Mouse (Mus musculus) heart, adult 2 months (tissue): ENCODE results near the gene Aanat. TPM values are rescaled to one million over a fixed set of nuclear protein-coding genes. Genes with fewer than 3 reads are reported as not detected.

ENCODE experiments used
- DNase-seq, 2 experiments: peaks; one replicate each; pipeline ENCODE4 v3.0.0; 2021
- H3K27ac ChIP-seq: fragments of 200-600 bp; 2 replicates; pipeline ENCODE4 v1.8.1; 2022
- H3K27me3 ChIP-seq: fragments of 200-500 bp; 2 replicates; pipeline ENCODE4 v1.6.1; 2012; ENCODE audit warnings: mild to moderate bottlenecking, low read length, inconsistent platforms, mixed read lengths; ENCODE audit not compliant: control insufficient read depth, insufficient read depth
- H3K36me3 ChIP-seq: fragments of 200-500 bp; 2 replicates; pipeline ENCODE4 v1.6.1; 2012; ENCODE audit warnings: low read length, inconsistent platforms; ENCODE audit not compliant: control insufficient read depth, insufficient read depth
- H3K4me1 ChIP-seq: fragments of 200-500 bp; 2 replicates; pipeline ENCODE4 v1.6.1; 2011; ENCODE audit warnings: low read length; ENCODE audit not compliant: control insufficient read depth, insufficient read depth
- H3K4me3 ChIP-seq: fragments of 200-600 bp; 2 replicates; pipeline ENCODE4 v1.8.1; 2022
- H3K79me2 ChIP-seq: fragments of 200-500 bp; replicated peaks from 2 replicates; pipeline ENCODE4 v1.6.1; 2012; ENCODE audit warnings: mild to moderate bottlenecking, inconsistent platforms, low read length, moderate library complexity, mixed read lengths; ENCODE audit not compliant: control insufficient read depth, insufficient read depth
- H3K9ac ChIP-seq: fragments of 200-500 bp; 2 replicates; pipeline ENCODE4 v1.6.1; 2012; ENCODE audit warnings: low read depth, mild to moderate bottlenecking, control low read depth, inconsistent platforms, low read length, mixed read lengths
- CTCF ChIP-seq: fragments of 200-600 bp; IDR thresholded peaks from 2 replicates; pipeline ENCODE4 v1.8.1; 2022; ENCODE audit warnings: antibody characterized with exemption, mild to moderate bottlenecking, moderate library complexity
- EP300 ChIP-seq: fragments of 200-500 bp; IDR thresholded peaks from 2 replicates; pipeline ENCODE4 v1.6.1; 2011; ENCODE audit warnings: low read depth, low read length, control low read depth; ENCODE audit not compliant: insufficient read depth
- POLR2A ChIP-seq: fragments of 200-500 bp; IDR thresholded peaks from 2 replicates; pipeline ENCODE4 v1.6.1; 2011; ENCODE audit warnings: mild to moderate bottlenecking, low read depth, low read length, control low read depth; ENCODE audit not compliant: insufficient read depth
- WGBS: fragments of 180-500 bp; shearing (Covaris S2); methylation state at CpG from one replicate; pipeline ENCODE4 v1.1.7; 2018; 5-methylcytosine and 5-hydroxymethylcytosine counted together
- intact Hi-C: fragments of 180-260 bp; cut with DNase I; formaldehyde crosslinking; loops from one replicate; pipeline ENCODE4 v1.15.1; 2025
- polyA plus RNA-seq: library from polyadenylated mRNA; depleted of rRNA; stranded (reverse); fragments of >200 nt; gene quantifications from 2 replicates; pipeline ENCODE4 v1.2.3, GENCODE M21; 2012
- total RNA-seq, 2 experiments: library from RNA; stranded (reverse); gene quantifications; 2 replicates each; pipeline ENCODE4 v1.2.3; 2021

The Aanat gene
- total and polyA plus RNA-seq, 3 experiments, result not detected

GRCm38 (mm10) chr11:116580031-116580652, 6.1 kb upstream of the Aanat start:
- H3K27me3 ChIP-seq, result no peaks in the 10 kb centered on the region
- no peak overlapping the region for H3K27ac ChIP-seq
- H3K79me2 ChIP-seq, result peaks cover 2% of the 10 kb centered on the region; the same call in 1 of the 2 replicates
- H3K4me1 ChIP-seq, result peaks cover 5% of the 10 kb centered on the region
- WGBS, result 36% methylated on average over 10 of the region's 10 CpGs
- H3K36me3 ChIP-seq, result no peaks in the 10 kb centered on the region
- intact Hi-C loops, result no loop called here
- H3K4me3 ChIP-seq, result peak overlapping the region; percentile 92
- H3K9ac ChIP-seq, result no peak overlapping the region; the same call in 1 of the 2 replicates
- no peak for DNase-seq
- TF ChIP-seq POLR2A (no peak), CTCF (no peak), EP300 (no peak)

- H3K9ac ChIP-seq, result peak overlapping the region; percentile 94
- under 1% methylated on average over 88 of the region's 91 CpGs for WGBS
- DNase-seq, result peak; percentile 70 to 74
- H3K4me3 ChIP-seq, result peak overlapping the region; percentile 92
- no peaks in the 10 kb centered on the region for H3K27me3 ChIP-seq
- no peaks in the 10 kb centered on the region for H3K36me3 ChIP-seq
- intact Hi-C loops, result no loop called here
- H3K27ac ChIP-seq, result peak overlapping the region; percentile 73
- peaks cover 2% of the 10 kb centered on the region for H3K4me1 ChIP-seq
- no peak for TF ChIP-seq CTCF
- no peak for TF ChIP-seq POLR2A
- peaks cover 2% of the 10 kb centered on the region; the same call in 1 of the 2 replicates for H3K79me2 ChIP-seq
These were observed 5.4 kb upstream of the Aanat start for GRCm38 (mm10) chr11:116580711-116581375.

GRCm38 (mm10) chr11:116581376-116581814, 4.8 kb upstream of the Aanat start, which contains the start of gene Ube2o:
TSS of gene Ube2o (minus strand) at chr11:116581447.
- intact Hi-C loops, result no loop called here
- H3K27me3 ChIP-seq, result no peaks in the 10 kb centered on the region

GRCm38 (mm10) chr11:116585682-116586081, 550 bp upstream of the Aanat start:
- no peak for DNase-seq
- Histone ChIP-seq H3K27me3 (no peaks in the 10 kb centered on the region), H3K4me3 (no peak overlapping the region), H3K27ac (no peak overlapping the region), H3K9ac (no peak overlapping the region), H3K36me3 (no peaks in the 10 kb centered on the region), H3K79me2 (no peaks in the 10 kb centered on the region), H3K4me1 (peaks cover 1% of the 10 kb centered on the region; the same call in 1 of the 2 replicates)
- intact Hi-C loops, result loop anchor here (2.0 kb wide), 1 partner anchor 31 kb away; no protein-coding TSS in a partner anchor
- 79% methylated on average over 6 of the region's 6 CpGs for WGBS
- TF ChIP-seq EP300, result no peak
- TF ChIP-seq CTCF, result no peak
- no peak for TF ChIP-seq POLR2A

More at GRCm38 (mm10) chr11:116581376-116581814, 4.8 kb upstream of the Aanat start, which contains the start of gene Ube2o:
- Histone ChIP-seq H3K27ac (peak within 1 kb of the TSS; percentile 73), H3K36me3 (no peaks in the 10 kb centered on the region), H3K9ac (peak within 1 kb of the TSS; percentile 94), H3K79me2 (0 out of 2 replicates have a peak, but pooled peaks cover under 1% of the 10 kb centered on the region), H3K4me1 (no peaks in the 10 kb centered on the region), H3K4me3 (peak within 1 kb of the TSS; percentile 92)
- 3% methylated on average over 38 of the region's 51 CpGs for WGBS
- TF ChIP-seq CTCF (peak; percentile 59), POLR2A (peak; percentile 44; the same call in 1 of the 2 replicates), EP300 (no peak)
- peak; percentile 91 to 94 for DNase-seq

GRCm38 (mm10) chr11:116586801-116587631, 784 bp downstream of the Aanat start:
- H3K27ac ChIP-seq, result no peak overlapping the region
- H3K9ac ChIP-seq, result no peak overlapping the region
- no peak overlapping the region for H3K4me3 ChIP-seq
- intact Hi-C loops, result loop anchor here (1.0 to 2.0 kb wide), 2 partner anchors 32 to 42 kb away; no protein-coding TSS in a partner anchor
- no peaks in the 10 kb centered on the region for H3K79me2 ChIP-seq
- peaks cover 1% of the 10 kb centered on the region; the same call in 1 of the 2 replicates for H3K4me1 ChIP-seq
- WGBS, result 31% methylated on average over 23 of the region's 23 CpGs
- no peaks in the 10 kb centered on the region for H3K27me3 ChIP-seq
- peak; percentile 71 to 85 for DNase-seq
- no peaks in the 10 kb centered on the region for H3K36me3 ChIP-seq
- TF ChIP-seq EP300, result no peak
- TF ChIP-seq CTCF, result no peak
- no peak for TF ChIP-seq POLR2A
